Mouse (Mus musculus) neutrophil, adult 5-6 weeks (primary cell): Measurements from ENCODE around the gene Btbd2. TPM values are rescaled to one million over a fixed set of nuclear protein-coding genes. Genes with fewer than 3 reads are reported as not detected.
"Not testable (repeated sequence)": the region's sequence is repeated elsewhere in the genome, so short reads cannot be mapped to it uniquely, and the experiment has no call there.

Experiments
- ATAC-seq: fragments of 151-379, 151-347 bp; 2 replicates; pipeline ENCODE4 v1.8.0; 2017; ENCODE audit warnings: mild to moderate bottlenecking, moderate TSS enrichment; ENCODE audit not compliant: insufficient number of reproducible peaks, poor library complexity, low FRiP score, severe bottlenecking; ENCODE audit errors: extremely low read depth
- total RNA-seq: library from RNA; stranded (forward); fragments of 200-1000 nt; gene quantifications from 2 replicates; pipeline ENCODE4 v1.2.3, GENCODE M21; 2017

Btbd2 gene
- total RNA-seq, 1 experiment from 2014 or later: 21.4 TPM

DNA sequence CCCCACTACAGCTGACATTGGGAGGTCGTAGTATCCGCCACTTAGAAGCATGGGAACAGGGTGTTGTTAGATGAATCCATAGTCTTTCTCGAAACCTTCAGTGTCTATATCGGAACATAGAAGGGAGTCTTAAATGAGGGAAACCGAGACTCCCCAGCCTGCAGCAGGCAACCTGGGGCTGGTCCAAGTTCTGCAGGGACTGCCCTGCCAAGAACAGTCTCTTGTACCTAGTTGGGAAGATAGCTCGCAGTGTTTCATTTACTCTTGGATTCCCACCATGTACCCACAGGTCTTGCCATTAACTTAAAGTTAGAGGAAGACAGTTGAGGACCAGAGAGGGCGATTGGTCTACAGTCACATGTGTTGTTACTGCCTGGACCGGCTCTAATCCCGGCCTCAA is 36.5 kb downstream of the Btbd2 start:
- no peak for ATAC-seq

DNA sequence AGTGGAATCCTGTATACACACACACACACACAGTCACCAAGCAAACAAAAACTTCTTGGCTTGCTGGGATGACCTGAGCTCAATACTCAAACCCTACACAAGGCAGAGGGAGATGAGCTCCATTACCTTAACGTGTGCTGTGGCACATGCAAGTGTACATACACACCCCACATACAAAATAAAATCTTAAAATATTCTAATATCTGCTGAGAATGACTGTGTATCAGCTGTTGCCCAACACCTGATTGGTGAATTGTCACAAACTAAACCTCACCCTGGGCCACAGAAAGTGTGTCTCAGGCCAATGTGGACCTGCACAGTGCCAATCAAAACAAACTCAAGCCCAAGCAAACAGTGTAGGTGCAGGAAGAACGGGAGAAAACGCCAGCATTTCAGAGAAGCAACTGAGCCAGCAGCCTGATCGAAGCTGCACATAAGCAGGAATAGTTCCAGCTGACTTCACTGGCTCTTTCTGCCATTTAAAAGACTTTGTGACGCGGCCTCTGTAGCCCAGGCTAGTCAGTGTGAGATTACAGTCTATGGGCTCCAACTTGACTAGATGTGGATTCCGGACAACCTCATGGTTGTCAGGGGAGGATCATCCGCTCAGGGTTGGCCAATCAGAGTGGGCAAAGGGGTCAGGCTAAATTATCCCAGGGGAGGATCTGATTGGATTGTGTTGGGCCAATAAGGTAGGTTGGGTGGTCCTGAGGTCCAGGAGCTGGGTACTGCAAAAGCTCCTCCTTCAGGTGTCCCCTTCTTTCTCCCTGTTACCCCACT is 37.2 kb downstream of the Btbd2 start:
- ATAC-seq: no peak

DNA sequence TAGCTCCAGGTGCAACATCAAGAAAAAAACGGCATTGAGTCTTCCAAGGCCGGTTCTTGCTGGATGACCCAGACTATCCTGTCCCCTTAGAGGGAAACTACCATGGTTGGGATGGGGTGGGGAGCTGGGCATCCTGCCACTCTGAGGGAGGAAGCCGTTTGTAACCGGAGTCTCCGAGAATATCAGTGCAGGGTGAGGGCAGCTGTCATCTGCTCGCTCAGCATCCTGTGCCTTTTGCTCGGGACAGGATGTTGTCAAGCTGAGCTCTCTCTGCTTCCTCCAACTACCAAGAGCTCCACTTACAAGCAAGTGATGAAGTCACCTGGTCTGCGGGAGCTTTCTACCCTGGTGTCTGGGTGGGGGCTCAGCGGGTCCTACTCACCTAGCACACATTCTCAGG is 38.7 kb downstream of the Btbd2 start:
- peak; percentile 13; the same call in 1 of the 2 replicates for ATAC-seq

DNA sequence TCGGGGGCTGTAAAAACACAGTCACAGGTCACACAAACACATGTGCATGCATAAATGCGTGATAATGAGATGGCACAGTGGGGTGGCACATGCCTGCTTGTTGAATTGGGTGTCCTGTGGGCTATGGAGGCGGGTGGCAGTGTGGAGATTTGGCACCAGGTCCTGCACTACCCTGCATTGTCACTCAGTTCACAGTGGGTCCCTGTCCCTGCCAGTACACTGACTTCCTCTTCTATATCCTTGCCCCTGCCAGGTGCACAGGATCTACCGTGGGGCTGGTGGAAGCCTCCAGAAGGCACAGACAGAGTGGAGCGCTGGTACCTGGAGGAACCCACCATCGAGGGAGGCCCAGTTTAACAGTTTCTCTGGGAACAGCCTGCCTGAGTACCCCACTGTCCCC is 42.5 kb downstream of the Btbd2 start:
- no peak for ATAC-seq

DNA sequence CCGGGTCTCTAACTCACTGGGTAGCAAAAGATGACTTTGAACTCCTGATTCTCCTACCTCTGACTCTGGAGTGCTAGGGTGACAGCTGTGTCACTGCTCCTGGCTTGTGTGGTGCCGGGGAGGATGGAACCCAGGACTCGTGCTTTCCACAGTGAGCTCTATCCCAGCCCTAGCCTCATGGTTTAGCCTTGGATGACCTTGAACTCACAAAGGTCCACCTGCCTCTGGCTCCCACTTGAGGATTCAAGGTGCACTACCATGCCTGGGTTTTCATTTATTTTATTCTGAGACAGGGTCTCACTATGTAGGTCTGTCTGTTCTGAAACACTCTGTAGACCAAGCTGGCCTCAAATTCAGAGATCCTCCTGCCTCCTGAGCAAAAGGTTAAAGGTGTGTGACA is 43.0 kb downstream of the Btbd2 start:
- ATAC-seq: no peak

DNA sequence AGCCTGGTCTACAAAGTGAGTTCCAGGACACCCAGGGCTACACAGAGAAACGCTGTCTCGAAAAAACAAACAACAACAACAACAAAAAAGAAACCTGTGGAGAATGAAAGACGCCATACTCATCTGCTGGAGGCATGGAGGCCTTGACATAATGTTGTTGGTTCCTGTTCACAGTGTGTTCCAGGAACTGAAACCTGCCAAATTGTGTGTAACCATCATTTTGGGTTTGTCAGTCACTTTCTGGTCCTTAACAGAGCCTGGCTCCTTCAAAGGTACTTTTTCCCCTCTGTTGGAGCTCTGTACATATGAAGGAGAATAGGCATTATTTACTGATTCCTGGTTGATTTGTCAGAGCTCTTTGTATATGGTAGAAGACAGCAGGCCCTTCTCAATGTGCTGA is 45.0 kb downstream of the Btbd2 start:
- no peak for ATAC-seq

DNA sequence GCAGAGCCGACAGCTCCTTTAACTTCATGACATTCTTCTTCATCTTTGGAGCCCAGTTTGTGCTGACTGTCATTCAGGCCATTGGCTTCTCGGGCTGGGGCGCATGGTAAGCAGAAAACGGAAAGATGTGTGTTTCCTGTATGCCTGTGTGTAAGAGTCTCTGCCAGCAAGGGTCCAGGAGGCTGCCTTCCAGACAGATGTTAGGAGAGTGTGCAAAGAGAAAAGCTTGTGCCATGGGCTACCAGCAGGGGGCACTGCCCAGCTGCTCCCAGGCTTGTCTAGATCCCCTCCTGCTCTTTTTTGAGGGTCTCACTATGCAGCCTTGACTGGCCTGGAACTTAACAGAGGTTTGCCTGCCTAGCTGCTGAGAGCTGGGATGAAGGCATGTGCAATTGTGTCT is 45.8 kb downstream of the Btbd2 start:
- ATAC-seq: peak; percentile 28; the same call in 1 of the 2 replicates

DNA sequence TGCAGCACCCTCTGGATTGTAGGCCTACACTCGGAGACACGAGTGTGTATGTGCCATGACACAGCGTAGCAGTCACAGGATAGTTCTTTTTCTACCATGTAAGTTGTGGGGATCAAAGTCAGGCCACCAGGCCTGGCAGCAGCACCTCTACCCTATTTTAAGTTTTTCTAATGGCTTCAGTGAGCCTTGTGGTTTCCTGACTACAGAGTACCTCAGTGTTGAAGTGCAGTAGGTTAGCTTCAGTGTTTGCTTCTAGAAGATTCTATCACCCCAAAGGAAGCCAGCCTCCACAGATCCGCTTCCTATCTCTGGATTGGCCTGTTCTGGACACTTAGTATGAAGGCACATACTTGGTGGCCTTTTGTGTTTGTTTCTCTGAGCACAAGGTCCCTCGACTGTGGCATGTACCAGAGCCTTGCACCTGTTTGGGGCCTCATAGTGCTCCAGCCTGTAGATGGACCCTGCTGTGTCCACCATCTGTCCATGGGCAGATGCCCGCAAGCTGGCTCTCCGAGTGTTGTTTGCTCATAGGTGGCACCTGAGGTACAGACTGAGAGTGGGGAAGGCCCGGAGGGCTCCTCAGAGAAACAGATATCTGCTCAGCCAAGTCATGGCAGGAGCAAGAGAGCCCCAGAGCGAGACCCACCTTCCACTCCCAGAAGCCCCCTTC is 46.6 kb downstream of the Btbd2 start:
- ATAC-seq: no peak

DNA sequence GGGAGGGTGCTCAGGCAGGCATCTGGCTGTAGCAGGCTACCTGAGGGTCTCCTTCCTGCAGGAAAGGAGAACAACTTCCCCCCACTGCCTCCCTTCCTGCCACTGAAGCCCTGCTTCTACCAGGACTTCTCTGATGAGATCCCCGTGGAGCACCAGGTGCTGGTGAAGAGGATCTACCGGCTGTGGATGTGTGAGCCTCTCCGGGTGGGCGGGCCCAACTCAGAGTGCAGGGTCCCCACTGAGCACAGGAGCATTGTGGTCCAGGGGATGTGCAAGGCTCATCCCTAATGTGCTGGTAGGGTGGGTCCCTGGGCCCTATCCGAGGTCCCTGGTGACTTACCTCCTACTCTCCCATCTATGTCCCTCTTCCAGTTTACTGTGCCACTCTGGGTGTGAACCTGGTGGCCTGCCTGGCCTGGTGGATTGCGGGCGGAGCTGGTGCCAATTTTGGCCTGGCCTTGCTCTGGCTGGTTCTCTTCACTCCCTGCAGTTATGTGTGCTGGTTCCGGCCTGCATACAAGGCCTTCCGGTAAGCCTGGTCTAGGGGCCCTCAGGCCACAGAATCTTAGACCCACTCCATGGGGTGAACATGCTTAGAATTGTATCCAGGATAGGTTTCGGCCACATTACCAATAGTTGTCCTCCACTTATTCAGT is 47.5 kb downstream of the Btbd2 start:
- ATAC-seq: no peak

DNA sequence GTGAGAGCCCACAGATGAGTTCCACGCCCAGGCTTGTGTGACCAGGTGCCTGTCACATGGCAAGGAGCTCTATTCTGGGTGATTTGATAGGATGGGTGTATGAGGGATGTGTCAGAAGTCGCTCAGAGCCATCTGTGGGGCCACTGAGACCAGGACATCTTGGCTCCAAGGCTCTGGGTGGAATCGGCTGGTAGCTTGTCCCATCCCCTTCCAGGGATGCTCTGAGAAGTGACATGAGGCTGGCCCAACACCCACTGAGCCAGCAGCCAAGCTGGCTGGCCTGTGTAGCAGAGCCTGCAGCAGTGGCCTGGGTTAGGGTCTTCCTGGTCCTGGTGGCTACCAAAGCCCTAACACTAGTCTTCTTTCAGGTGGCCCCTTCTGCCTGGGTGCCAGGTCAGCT is 48.4 kb downstream of the Btbd2 start:
- ATAC-seq: no peak

DNA sequence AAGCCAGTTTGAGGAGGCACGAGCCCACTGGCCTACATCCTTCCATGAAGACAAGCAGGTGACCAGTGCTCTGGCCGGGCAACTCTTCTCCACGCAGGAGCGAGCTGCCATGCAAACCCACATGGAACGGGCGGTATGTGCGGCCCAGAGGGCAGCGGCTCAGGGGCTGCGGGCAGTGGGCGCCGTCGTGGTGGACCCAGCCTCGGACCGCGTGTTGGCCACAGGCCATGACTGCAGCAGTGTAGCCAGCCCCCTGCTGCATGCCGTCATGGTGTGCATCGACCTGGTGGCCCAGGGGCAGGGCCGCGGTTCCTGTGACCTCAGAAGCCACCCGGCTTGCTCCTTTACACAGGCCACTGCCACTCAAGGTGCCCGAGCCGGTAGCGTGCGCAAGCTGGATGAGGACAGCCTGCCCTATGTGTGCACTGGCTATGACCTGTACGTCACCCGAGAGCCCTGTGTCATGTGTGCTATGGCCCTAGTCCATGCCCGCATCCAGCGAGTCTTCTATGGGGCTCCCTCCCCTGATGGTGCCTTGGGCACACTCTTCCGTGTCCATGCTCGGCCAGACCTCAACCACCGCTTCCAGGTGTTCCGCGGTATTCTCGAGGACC is 50.0 kb downstream of the Btbd2 start:
- ATAC-seq: no peak

DNA sequence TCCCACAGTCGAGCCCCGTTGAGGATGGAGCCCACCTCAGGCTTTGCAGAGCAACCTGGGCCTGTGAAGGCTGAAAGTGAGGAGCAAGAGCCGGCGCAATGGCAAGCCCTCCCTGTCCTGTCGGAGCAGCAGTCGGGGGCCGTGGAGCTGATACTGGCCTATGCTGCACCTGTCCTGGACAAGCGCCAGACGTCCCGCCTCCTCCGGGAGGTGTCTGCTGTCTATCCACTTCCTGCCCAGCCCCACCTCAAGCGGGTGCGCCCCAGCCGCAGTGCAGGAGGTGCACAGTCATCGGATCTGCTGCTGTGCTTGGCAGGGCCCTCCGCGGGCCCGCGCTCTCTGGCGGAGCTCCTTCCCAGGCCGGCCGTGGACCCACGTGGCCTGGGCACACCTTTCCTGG is 50.6 kb downstream of the Btbd2 start:
- ATAC-seq: no peak

DNA sequence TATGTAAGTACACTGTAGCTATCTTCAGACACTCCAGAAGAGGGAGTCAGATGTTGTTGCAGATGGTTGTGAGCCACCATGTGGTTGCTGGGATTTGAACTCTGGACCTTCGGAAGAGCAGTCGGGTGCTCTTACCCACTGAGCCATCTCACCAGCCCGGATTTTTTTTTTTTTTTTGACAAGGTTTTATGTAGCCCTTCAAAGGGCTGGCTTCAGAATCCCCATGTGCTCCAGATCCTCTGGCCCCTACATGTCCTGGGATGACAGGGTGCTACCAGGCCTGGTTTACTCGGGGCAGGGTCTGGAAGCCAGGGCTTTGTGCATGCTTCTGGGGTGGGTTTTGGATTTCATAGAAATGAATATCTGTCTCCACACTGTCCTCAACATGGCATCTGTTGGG is 51.1 kb downstream of the Btbd2 start, which contains the start of gene Gm49322:
Gm49322 (plus strand) TSS at position 301 of the 400 bp plus-strand sequence.
- not testable (repeated sequence) for ATAC-seq

DNA sequence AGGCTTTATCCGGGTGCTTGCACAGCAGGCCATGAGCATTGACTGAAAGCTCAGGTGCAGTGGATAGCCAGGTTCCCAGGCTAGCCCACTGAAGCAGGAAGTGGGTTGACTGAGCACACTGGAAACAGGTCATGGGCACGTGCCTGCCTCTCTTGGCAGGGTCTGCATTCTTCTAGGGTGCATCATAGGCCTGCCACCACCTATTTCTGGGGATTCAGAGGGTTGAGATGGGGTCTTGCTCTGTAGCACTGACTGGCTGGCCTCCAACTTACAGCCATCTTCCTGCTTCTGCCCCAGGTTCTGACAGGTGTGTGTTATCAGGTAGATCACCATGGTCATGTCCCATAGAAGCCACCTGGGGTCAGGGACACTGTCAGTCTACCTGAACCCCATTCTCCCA is 51.9 kb downstream of the Btbd2 start:
- no peak for ATAC-seq

DNA sequence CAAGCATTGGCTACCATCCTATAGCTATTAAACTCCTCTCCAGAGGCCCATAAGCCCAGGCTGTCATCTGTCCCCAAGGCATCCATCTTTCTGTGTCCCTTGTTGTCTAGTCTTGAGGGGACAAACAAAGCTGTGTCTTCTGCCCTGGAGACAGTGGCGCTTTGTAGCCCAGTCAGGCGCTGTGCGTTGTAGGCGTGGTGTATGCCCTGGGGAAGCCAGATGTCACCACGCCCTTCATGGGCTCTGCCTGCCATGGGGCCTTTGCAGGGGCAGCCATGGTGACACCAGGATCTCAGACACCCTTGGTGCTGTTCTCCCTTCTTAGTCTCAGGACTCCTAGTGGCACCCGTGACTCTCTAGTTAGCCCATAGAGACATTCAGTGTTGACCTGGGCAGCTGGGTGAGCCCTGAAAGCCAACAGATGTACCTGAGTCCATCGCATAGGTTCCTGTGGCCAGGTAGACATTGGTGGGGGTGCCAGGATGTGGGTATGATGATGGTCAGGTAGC is 52.8 kb downstream of the Btbd2 start:
- peak; percentile 47; the same call in 1 of the 2 replicates for ATAC-seq

DNA sequence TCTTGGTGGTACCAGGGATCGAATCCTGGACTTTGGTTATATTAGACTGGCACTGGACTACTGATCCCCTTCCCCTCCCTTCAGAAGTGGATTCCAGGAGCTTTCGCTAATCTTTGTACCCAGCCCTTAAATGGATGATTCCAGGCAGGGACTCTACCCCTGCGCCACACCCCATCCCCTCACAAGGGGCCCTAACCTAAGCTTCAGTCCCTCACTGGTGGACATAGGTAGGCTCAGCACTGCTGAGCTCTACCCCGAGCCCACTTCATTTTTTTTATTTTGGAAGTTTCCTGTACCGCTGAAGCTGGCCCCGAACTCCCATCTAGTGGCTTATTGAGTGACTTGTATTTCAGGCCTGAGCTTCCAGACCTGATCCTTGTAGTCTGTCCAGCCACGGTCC is 53.5 kb downstream of the Btbd2 start:
- ATAC-seq: no peak

DNA sequence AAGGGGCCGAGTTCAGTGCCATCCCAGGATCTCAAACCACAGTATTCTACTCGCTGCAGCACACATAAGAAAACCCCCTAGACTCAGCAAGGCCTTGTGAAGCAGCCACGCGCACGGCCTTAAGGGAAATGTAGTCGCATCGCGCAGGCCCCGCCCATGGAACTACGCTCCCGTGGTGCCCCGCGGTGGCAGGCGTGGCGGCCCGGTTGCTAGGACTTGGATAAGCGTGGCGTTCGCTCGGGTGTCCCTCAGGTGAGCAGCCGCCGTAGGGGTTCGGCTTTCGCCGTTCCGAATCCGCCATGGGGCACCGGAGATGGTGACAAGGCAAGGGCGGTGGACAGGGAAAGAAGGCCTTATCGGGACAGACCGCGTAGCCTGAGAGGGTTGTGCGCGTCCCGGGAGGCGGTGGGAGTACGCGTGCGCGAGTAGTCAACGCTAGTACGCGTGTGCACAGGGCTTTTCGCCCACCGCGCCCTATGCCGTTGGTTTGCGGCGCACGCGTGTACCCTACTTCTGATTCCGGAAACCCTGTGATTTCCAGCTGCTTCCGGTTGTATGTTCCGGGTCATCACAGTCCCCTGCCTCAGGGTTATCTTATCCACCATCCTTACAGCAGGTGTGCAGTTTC is 54.1 kb downstream of the Btbd2 start, which contains the start of the genes Scamp4 and Adat3:
Scamp4 (plus strand) TSS at position 175 of the 628 bp plus-strand sequence.
Adat3 (plus strand) TSS at position 183 of the 628 bp plus-strand sequence.
- ATAC-seq: peak; percentile 79

DNA sequence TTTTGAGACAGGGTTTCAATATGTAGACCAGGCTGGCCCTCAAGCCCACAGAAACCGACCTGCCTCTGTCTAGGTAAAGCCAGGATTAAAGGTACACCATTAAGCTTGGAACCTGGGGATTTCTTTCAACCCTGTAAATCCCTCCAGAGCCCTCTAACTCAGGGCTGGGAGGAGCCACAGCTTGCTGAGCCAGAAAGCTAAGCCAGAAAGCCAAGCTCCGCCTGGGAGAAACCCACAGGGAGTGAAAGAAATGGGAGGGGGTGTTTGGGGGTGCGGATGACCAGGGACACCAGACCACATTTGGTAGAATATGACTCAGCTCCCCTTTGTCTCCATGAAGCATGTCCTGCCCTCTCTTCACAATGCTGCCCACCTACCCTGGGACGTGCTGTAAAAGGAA is 60.6 kb downstream of the Btbd2 start:
- no peak for ATAC-seq
